In genomic region chr11:76468347-76468746, GRCm38 (mm10) we compare ENCODE assay signal across 8 mouse cellular contexts.
DNase-seq lines count a peak whose midpoint lies in the region; ATAC-seq lines count a peak whose summit lies in the region.

No protein-coding gene starts in this region.

- peak; percentile 71 for ATAC-seq in hindbrain, embryonic 13.5 days (ENCODE audit: low FRiP score)
- no peak for ATAC-seq in limb, embryonic 11.5 days (ENCODE audit: insufficient number of reproducible peaks, low FRiP score, low TSS enrichment, low read depth)

- peaks cover 91% of the 10 kb centered on the region for H3K4me1 ChIP-seq in hindbrain, embryonic 13.5 days (replicated peaks)
- peaks cover 51% of the 10 kb centered on the region for H3K4me1 ChIP-seq in limb, embryonic 11.5 days (ENCODE audit: control insufficient read depth, insufficient read depth, low read length)

- no peaks in the 10 kb centered on the region for H3K9me3 ChIP-seq in hindbrain, embryonic 13.5 days
- no peaks in the 10 kb centered on the region for H3K9me3 ChIP-seq in limb, embryonic 11.5 days (ENCODE audit: control insufficient read depth, low read length)

- H3K27me3 ChIP-seq in hindbrain, embryonic 13.5 days = no peaks in the 10 kb centered on the region
- H3K27me3 ChIP-seq in limb, embryonic 11.5 days (ENCODE audit: control insufficient read depth, insufficient read depth, low read length) = no peaks in the 10 kb centered on the region

- peak; percentile 60 for DNase-seq in layer of hippocampus, adult 11-12 months (ENCODE audit: low spot score)
- no peak for DNase-seq in layer of hippocampus, adult 9-10 months (ENCODE audit: low spot score)
- peak; percentile 58 for DNase-seq in embryo, embryonic 9.5 days (ENCODE audit: extremely low spot score)
- DNase-seq in limb, embryonic 11.5 days (ENCODE audit: low spot score) = no peak
- DNase-seq in ovary, postnatal 36 days (ENCODE audit: low spot score) = peak; percentile 40
- DNase-seq in spleen, postnatal 14 days (ENCODE audit: low spot score in 2 of 2) = no peak
- DNase-seq in cerebellum, adult 11 months = no peak

- H3K4me2 ChIP-seq in hindbrain, embryonic 13.5 days = peak overlapping the region; percentile 78
- H3K4me2 ChIP-seq in limb, embryonic 11.5 days (ENCODE audit: low read depth, severe bottlenecking) = no peak overlapping the region

- H3K36me3 ChIP-seq in hindbrain, embryonic 13.5 days = peaks cover 13% of the 10 kb centered on the region
- peaks cover 6% of the 10 kb centered on the region; the same call in 1 of the 2 replicates for H3K36me3 ChIP-seq in limb, embryonic 11.5 days (ENCODE audit: control insufficient read depth, insufficient read depth, low read length)

- H3K4me3 ChIP-seq in hindbrain, embryonic 13.5 days = peak overlapping the region; percentile 46
- no peak overlapping the region for H3K4me3 ChIP-seq in limb, embryonic 11.5 days (ENCODE audit: low read depth, low read length)

- peak overlapping the region; percentile 85 for H3K9ac ChIP-seq in hindbrain, embryonic 13.5 days
- H3K9ac ChIP-seq in limb, embryonic 11.5 days (ENCODE audit: low read length) = peak overlapping the region; percentile 13; the same call in 1 of the 2 replicates

- WGBS in hindbrain, embryonic 13.5 days = under 1% methylated on average over 6 of the region's 6 CpGs
- WGBS in limb, embryonic 11.5 days = 17% methylated on average over 6 of the region's 6 CpGs

- H3K27ac ChIP-seq in hindbrain, embryonic 13.5 days = peak overlapping the region; percentile 97
- no peak overlapping the region for H3K27ac ChIP-seq in limb, embryonic 11.5 days (replicated peaks; ENCODE audit: low read depth, low read length)

Comparison
In these comparisons a context has a peak if more than half of its experiments do, and no peak if none do; other contexts are left out.
1. DNase-seq: peak in layer of hippocampus, adult 11-12 months (single experiment), embryo, embryonic 9.5 days (single experiment) and ovary, postnatal 36 days (single experiment); none in layer of hippocampus, adult 9-10 months (single experiment), limb, embryonic 11.5 days (single experiment), spleen, postnatal 14 days (0 of 2) and cerebellum, adult 11 months (single experiment).